Mouse (Mus musculus) liver, postnatal 0 days (tissue): ENCODE results near the gene Dclre1b. TPM values are rescaled to one million over a fixed set of nuclear protein-coding genes. Genes with fewer than 3 reads are reported as not detected.

Source experiments
- ATAC-seq: fragments of 200-750 bp; cut with Nextera tagmentation; 2 replicates; pipeline ENCODE4 v1.8.0; 2017; ENCODE audit warnings: mild to moderate bottlenecking, moderate library complexity
- DNase-seq: peaks from one replicate; pipeline ENCODE4 v3.0.0-alpha.2; 2016
- H3K27ac ChIP-seq: fragments of 300-500 bp; sonication (generic); 2 replicates; pipeline ENCODE4 v1.5.1; 2014; ENCODE audit warnings: antibody characterized with exemption, moderate library complexity, mild to moderate bottlenecking, low read depth
- H3K27me3 ChIP-seq: fragments of 300-500 bp; sonication (generic); 2 replicates; pipeline ENCODE4 v1.6.1; 2014; ENCODE audit warnings: low read length, control low read depth, mixed read lengths; ENCODE audit not compliant: insufficient read depth
- H3K36me3 ChIP-seq: fragments of 300-500 bp; sonication (generic); replicated peaks from 2 replicates; pipeline ENCODE4 v1.6.1; 2014; ENCODE audit warnings: mild to moderate bottlenecking, control low read depth, low read length, moderate library complexity, mixed read lengths; ENCODE audit not compliant: insufficient read depth
- H3K4me1 ChIP-seq: fragments of 300-500 bp; sonication (generic); 2 replicates; pipeline ENCODE4 v1.6.1; 2014; ENCODE audit warnings: antibody characterized with exemption, mild to moderate bottlenecking, control low read depth; ENCODE audit not compliant: insufficient read depth
- H3K4me2 ChIP-seq: fragments of 300-500 bp; sonication (generic); 2 replicates; pipeline ENCODE4 v1.6.1; 2014; ENCODE audit warnings: low read depth, mild to moderate bottlenecking, low read length, moderate library complexity, mixed read lengths
- H3K4me3 ChIP-seq: fragments of 300-500 bp; sonication (generic); 2 replicates; pipeline ENCODE4 v1.5.1; 2014; ENCODE audit warnings: low read depth, low read length
- H3K9ac ChIP-seq: fragments of 300-500 bp; sonication (generic); replicated peaks from 2 replicates; pipeline ENCODE4 v1.6.1; 2014; ENCODE audit warnings: mild to moderate bottlenecking, moderate library complexity
- H3K9me3 ChIP-seq: fragments of 300-500 bp; sonication (generic); 2 replicates; pipeline ENCODE4 v1.6.1; 2016; ENCODE audit warnings: mild to moderate bottlenecking, control low read depth, low read length, mixed read lengths
- CTCF ChIP-seq: sonication (generic); IDR thresholded peaks from 2 replicates; pipeline ENCODE4 v1.5.1; 2016; ENCODE audit warnings: antibody characterized with exemption, low read depth
- EP300 ChIP-seq: IDR thresholded peaks from 2 replicates; pipeline ENCODE4 v1.6.1; 2016; ENCODE audit warnings: antibody characterized with exemption, low read depth, mild to moderate bottlenecking
- WGBS: fragments of 180-500 bp; shearing (Covaris S2); extraction: QIAGEN DNeasy Blood & Tissue Kit; methylation state at CpG from one replicate; pipeline ENCODE4 v1.1.7; 2014; ENCODE audit not compliant: insufficient replicate concordance; 5-methylcytosine and 5-hydroxymethylcytosine counted together
- polyA plus RNA-seq: library from polyadenylated mRNA; unstranded; fragments of >200 nt; fragmentation: Nextera tagmentation; extraction: Ambion mirVana; gene quantifications from 2 replicates; pipeline ENCODE4 v1.2.1, GENCODE M21; 2015

Dclre1b gene
- polyA plus RNA-seq, 1 experiment from 2014 or later = 22.8 TPM

- no peak overlapping the region for H3K27ac ChIP-seq
- no peak for TF ChIP-seq EP300
- TF ChIP-seq CTCF = no peak
- H3K27me3 ChIP-seq = no peaks in the 10 kb centered on the region
- H3K9me3 ChIP-seq = no peaks in the 10 kb centered on the region
- ATAC-seq = no peak
- no peak for DNase-seq
- no peak overlapping the region for H3K4me3 ChIP-seq
- H3K36me3 ChIP-seq = peaks cover 88% of the 10 kb centered on the region
- H3K9ac ChIP-seq = no peak overlapping the region
- no peak overlapping the region for H3K4me2 ChIP-seq
- no peaks in the 10 kb centered on the region for H3K4me1 ChIP-seq
- 87% methylated on average over 2 of the region's 2 CpGs for WGBS
Observed at GRCm38 (mm10) chr3:103751558-103751957, 57.7 kb downstream of the Dclre1b start.

Other genes starting within 250 kb of the Dclre1b start
- gene Syt6, start 234.2 kb downstream of the Dclre1b start, polyA plus RNA-seq = not detected in 2 replicates
- 0.18 and 0.20 TPM in 2 replicates for gene Atg4a-ps, start 163.4 kb downstream of the Dclre1b start, polyA plus RNA-seq
- 2.6 TPM in 2 replicates for gene Olfml3, start 71.4 kb downstream of the Dclre1b start, polyA plus RNA-seq
- not detected in 2 replicates for gene Gm10964, start 70.1 kb downstream of the Dclre1b start, polyA plus RNA-seq
- 7.6 and 8.3 TPM in 2 replicates for gene Hipk1, start 17.9 kb downstream of the Dclre1b start, polyA plus RNA-seq
- gene Ap4b1, start 76 bp upstream of the Dclre1b start, polyA plus RNA-seq = 12.5 and 14.1 TPM in 2 replicates
- 0.12 TPM in 1 of 2 replicates, not detected in the other for gene Gm43064, start 129 bp upstream of the Dclre1b start, polyA plus RNA-seq
- 0.07 and 0.54 TPM in 2 replicates for gene Bcl2l15, start 23.2 kb upstream of the Dclre1b start, polyA plus RNA-seq
- gene Ptpn22, start 50.4 kb upstream of the Dclre1b start, polyA plus RNA-seq = 3.0 and 3.6 TPM in 2 replicates
- gene Rsbn1, start 104.7 kb upstream of the Dclre1b start, polyA plus RNA-seq = 3.4 and 3.8 TPM in 2 replicates
- gene Phtf1, start 158.7 kb upstream of the Dclre1b start, polyA plus RNA-seq = 3.8 and 3.9 TPM in 2 replicates